Mouse (Mus musculus) adrenal gland, adult 10 weeks (tissue): ENCODE data around the gene Manf. TPM values are rescaled to one million over a fixed set of nuclear protein-coding genes. Genes with fewer than 3 reads are reported as not detected.

Source experiments
- polyA plus RNA-seq: library from polyadenylated mRNA; stranded (reverse); fragments of 350-450 nt; fragmentation: Illumina TruSeq; extraction: RNeasy Lipid Tissue Mini Kit (QIAGEN cat#74804); gene quantifications from one replicate; pipeline ENCODE4 v1.2.3, GENCODE M21; 2014; ENCODE audit warnings: low read depth, low replicate concordance

The Manf gene
- polyA plus RNA-seq, result 188 TPM

GRCm38 (mm10) chr9:106891829-106892551 lies at the start of gene Manf:
Gene Manf, minus strand, starts transcription at chr9:106891979.

GRCm38 (mm10) chr9:106886828-106887702 lies 4.7 kb downstream of the Manf start, which contains the start of gene Rbm15b:
Gene Rbm15b, minus strand, starts transcription at chr9:106887428.

GRCm38 (mm10) chr9:106821618-106822380 lies 70.0 kb downstream of the Manf start, which contains the start of gene Dcaf1:
Gene Dcaf1, plus strand, starts transcription at chr9:106821874.

DNA sequence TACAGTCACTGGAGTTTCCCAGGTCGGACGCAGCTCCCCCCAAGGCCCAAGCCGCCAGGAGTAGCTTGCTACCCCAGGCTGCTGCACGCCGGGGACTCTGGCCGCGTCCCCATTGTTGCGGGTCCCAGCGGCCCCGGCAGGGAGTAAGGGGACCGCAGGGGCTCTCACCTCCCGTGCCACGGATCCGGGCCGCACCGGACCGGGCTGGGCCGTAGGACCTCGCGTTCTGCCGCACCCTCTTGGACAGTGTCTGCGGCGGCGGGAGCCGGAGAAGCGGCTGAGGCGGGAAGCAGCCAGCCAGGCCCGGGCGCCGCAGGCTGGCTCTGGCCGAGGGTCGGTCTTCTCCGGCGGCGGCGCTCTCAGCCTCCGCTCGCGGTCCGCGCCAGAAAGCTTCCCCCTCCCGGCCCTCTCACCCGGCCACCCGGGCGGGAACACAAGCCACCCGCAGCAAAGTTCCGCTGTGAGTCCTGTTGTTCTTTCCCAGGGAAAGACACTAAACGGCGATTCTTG lies 102.9 kb downstream of the Manf start, which contains the start of gene Rad54l2:
Rad54l2 (minus strand) TSS at position 383 of the 510 bp plus-strand sequence.

Other genes with a start within 250 kb of the Manf start
- gene Grm2, start 235.9 kb downstream of the Manf start, polyA plus RNA-seq, result not detected
- gene Tex264, start 206.1 kb downstream of the Manf start, polyA plus RNA-seq, result 16.4 TPM
- gene Rad54l2, start 102.8 kb downstream of the Manf start, polyA plus RNA-seq, result 13.2 TPM
- gene Dcaf1, start 70.1 kb downstream of the Manf start, polyA plus RNA-seq, result 43.3 TPM
- gene Rbm15b, start 4.6 kb downstream of the Manf start, polyA plus RNA-seq, result 9.0 TPM